Mouse (Mus musculus) hindlimb bud, embryonic 11.5 days (tissue): ENCODE measurements at regions not wholly inside any gene's neighbourhood (a gene's known extent, or its start where the extent isn't known, plus 50 kb on each side); places are given as distances from the start of the nearest gene placed in this dataset.
"Not testable (repeated sequence)": the region's sequence is repeated elsewhere in the genome, so short reads cannot be mapped to it uniquely, and the experiment has no call there.

ENCODE experiments used
- DNase-seq: peaks from one replicate; pipeline ENCODE4 v3.0.0-alpha.2; 2012; ENCODE audit warnings: low read depth, low spot score; ENCODE audit errors: extremely low spot score

DNA sequence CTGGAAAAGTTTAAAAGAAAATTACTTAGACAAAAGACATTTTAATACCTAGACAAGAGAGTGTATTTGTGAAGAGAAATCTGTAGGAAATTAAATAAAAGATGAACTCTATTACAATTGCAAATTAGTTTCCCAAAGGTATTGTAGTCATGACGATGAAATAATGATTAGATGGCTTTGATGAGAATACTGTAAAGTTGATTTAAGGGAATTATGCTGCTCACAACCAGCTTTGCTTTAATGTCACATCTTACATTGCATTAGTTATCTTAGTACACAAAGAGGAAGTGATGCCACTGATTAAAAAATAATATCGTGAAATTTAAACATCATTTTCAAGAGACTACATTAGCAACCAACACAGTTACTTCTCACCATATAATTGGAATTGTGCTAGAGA, 145.7 kb upstream of the Zfp960 start:
- no peak for DNase-seq

DNA sequence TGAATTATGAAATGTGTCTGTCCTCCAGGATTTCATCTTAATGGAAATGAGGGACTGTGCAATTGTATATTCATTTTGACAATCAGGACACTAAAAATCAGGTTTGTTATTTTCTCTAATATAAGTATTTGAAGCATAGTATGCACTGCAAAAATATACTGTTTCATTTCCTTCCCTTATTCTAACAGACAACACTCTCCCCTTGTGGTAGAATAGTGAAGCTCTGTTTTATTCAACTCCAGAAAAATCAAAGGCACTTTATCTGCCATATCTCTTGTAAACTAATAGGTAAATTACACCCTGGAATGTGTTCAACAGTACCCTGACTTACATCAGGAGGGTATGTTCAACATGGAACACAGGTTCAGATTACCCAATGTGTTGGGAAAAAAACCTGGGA, 137.7 kb upstream of the Zfp960 start:
- no peak for DNase-seq

DNA sequence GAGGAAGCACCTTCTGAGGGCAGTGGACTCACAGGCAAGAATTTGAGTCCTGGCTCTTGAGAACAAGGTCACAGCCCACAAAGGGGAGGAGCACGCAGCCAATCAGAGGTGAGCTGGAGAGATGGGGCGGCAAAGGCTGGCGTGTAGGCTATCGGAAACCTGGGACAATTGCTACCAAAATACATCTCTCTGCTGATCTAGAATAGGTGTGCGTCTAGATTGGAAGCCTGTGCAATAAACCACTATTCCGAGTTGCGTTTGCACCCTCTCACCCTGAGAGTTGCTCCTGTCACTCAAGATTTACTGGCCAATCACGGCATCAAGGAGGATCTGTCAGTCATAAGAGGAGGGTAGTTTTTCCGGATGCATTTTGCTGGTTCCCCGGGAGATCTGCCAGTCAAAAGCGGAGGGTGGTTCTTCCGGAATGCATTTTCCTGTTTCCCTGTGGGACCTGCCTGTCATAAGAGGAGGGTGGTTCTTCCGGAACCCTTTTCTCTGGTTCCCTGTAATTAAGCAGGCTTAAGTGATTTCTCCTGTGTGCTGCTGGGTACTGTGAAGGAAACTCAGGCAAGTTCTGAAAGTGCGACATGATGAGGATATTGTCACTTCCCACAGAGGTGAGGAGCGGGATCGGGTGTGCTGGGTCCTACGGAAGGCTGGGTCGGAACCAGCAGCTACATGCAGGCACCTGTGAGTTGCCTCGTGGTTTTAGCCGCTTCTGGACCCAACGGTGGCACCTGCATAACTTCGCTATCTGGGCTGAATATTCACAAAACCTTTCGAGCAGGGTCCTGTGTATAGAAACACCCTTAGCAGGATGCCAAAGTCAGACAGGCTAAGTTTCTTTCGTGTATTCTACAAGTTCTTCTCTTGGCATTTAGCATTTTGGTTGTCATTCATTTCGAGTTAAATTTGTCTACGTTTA, 112.6 kb upstream of the Zfp960 start:
- DNase-seq: peak; percentile 81

DNA sequence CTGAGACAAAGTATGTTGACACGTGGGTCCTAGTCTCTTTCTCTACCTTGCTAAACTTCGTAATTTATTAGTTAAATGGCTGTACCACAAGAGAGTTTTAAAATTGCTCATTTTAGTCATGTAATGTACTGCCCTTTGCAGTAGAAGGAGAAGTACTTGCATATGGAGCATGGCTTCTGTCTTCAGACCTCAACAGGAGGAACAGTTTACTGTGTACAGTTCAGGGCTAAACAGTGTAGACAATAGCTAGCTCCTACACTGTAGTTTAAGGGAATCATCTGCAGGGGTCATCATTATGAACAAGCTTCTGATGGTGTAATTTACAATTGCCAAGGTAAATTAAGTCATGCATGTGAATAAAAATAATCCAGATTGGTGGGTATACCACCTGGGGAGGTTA, 111.8 kb upstream of the Zfp960 start:
- DNase-seq: not testable (repeated sequence)

DNA sequence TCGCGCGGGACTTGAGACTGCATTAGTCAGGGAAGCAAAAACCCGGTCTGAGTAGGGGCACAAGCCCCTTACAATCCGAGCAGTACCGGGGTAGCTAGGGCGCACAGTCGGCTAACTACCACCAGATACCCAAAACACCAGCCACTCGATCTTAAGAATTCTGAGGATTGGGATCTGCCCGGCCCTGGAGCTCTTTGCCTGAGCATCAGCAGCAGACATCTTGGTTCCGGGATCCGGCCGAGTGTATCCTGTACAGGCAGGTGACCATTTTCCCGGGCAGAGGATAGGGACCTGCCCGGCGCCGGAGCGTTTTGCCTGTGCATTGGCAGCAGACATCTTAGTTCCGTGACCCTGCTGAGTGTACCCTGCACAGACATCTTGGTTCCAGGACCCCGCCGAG, 66.7 kb upstream of the Zfp960 start:
- not testable (repeated sequence) for DNase-seq

DNA sequence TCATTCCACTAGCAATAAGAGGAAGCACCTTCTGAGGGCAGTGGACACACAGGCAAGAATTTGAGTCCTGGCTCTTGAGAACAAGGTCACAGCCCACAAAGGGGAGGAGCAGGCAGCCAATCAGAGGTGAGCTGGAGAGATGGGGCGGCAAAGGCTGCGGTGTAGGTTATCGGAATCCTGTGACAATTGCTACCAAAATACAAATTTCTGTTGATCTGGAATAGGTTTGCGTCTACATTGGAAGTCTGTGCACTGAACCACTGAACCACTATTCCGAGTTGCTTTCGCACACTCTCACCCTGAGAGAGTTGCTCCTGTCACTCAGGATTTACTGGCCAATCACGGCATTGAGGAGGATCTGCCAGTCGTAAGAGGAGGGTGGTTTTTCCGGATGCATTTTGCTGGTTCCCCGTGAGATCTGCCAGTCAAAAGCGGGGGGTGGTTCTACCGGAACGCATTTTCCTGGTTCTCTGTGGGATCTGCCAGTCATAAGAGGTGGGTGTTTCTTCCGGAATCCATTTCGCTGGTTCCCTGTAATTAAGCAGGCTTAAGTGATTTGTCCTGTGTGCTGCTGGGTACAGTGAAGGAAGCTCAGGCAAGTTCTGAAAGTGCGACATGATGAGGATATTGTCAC, 59.2 kb upstream of the Zfp960 start:
- DNase-seq: peak; percentile 67

DNA sequence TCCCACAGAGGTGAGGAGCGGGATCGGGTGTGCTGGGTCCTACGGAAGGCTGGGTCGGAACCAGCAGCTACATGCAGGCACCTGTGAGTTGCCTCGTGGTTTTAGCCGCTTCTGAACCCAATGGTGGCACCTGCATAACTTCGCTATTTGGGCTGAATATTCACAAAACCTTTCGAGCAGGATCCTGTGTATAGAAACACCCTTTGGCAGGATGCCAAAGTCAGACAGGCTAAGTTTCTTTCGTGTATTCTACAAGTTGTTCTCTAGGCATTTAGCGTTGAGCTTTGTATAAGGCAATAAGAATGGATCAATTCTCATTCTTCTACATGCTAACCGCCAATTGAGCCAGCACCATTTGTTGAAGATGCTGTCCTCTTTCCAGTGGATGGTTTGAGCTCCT, 58.6 kb upstream of the Zfp960 start:
- DNase-seq: peak; percentile 8
